Mouse (Mus musculus): ENCODE measurements around the gene Ctnnbl1.

Ctnnbl1 gene

GRCm38 (mm10) chr2:157819401-157819800 lies 82.2 kb downstream of the Ctnnbl1 start:
- DNase-seq (ENCODE audit: extremely low spot score), result no peak

- no peak for DNase-seq (ENCODE audit: extremely low spot score)
These were observed 84.1 kb downstream of the Ctnnbl1 start for GRCm38 (mm10) chr2:157821259-157821658.

- DNase-seq (ENCODE audit: extremely low spot score), result no peak
These were observed 86.3 kb downstream of the Ctnnbl1 start for GRCm38 (mm10) chr2:157823456-157823855.

GRCm38 (mm10) chr2:157824249-157824648 lies 87.0 kb downstream of the Ctnnbl1 start:
- no peak for DNase-seq (ENCODE audit: extremely low spot score)

- no peak for DNase-seq (ENCODE audit: extremely low spot score)
These were observed 92.9 kb downstream of the Ctnnbl1 start for GRCm38 (mm10) chr2:157830101-157830500.

GRCm38 (mm10) chr2:157830620-157831354 lies 93.6 kb downstream of the Ctnnbl1 start:
- DNase-seq (ENCODE audit: extremely low spot score), result no peak

GRCm38 (mm10) chr2:157837050-157837449 lies 99.8 kb downstream of the Ctnnbl1 start:
- DNase-seq (ENCODE audit: extremely low spot score), result no peak

GRCm38 (mm10) chr2:157838206-157838923 lies 101.2 kb downstream of the Ctnnbl1 start:
- DNase-seq (ENCODE audit: extremely low spot score), result no peak

GRCm38 (mm10) chr2:157840641-157841078 lies 103.5 kb downstream of the Ctnnbl1 start:
- no peak for DNase-seq (ENCODE audit: extremely low spot score)

- DNase-seq (ENCODE audit: extremely low spot score), result no peak
These were observed 103.9 kb downstream of the Ctnnbl1 start for GRCm38 (mm10) chr2:157841121-157841520.

GRCm38 (mm10) chr2:157844746-157845145 lies 107.5 kb downstream of the Ctnnbl1 start:
- DNase-seq (ENCODE audit: extremely low spot score), result no peak

GRCm38 (mm10) chr2:157845831-157846230 lies 108.6 kb downstream of the Ctnnbl1 start:
- no peak for DNase-seq (ENCODE audit: extremely low spot score)

- no peak for DNase-seq (ENCODE audit: extremely low spot score)
These were observed 115.9 kb downstream of the Ctnnbl1 start for GRCm38 (mm10) chr2:157853135-157853534.

GRCm38 (mm10) chr2:157855814-157856213 lies 118.6 kb downstream of the Ctnnbl1 start:
- no peak for DNase-seq (ENCODE audit: extremely low spot score)

GRCm38 (mm10) chr2:157857496-157857895 lies 120.3 kb downstream of the Ctnnbl1 start:
- no peak for DNase-seq (ENCODE audit: extremely low spot score)

- DNase-seq (ENCODE audit: extremely low spot score), result no peak
These were observed 121.1 kb downstream of the Ctnnbl1 start for GRCm38 (mm10) chr2:157858317-157858716.

- DNase-seq (ENCODE audit: extremely low spot score), result no peak
These were observed 122.0 kb downstream of the Ctnnbl1 start for GRCm38 (mm10) chr2:157859046-157859701.

- no peak for DNase-seq (ENCODE audit: extremely low spot score)
These were observed 124.2 kb downstream of the Ctnnbl1 start for GRCm38 (mm10) chr2:157861273-157861944.

GRCm38 (mm10) chr2:157862306-157862705 lies 125.1 kb downstream of the Ctnnbl1 start:
- DNase-seq (ENCODE audit: extremely low spot score), result no peak

- no peak for DNase-seq (ENCODE audit: extremely low spot score)
These were observed 129.9 kb downstream of the Ctnnbl1 start for GRCm38 (mm10) chr2:157867126-157867525.

GRCm38 (mm10) chr2:157870247-157870646 lies 133.0 kb downstream of the Ctnnbl1 start:
- no peak for DNase-seq (ENCODE audit: extremely low spot score)

- DNase-seq (ENCODE audit: extremely low spot score), result no peak
These were observed 136.0 kb downstream of the Ctnnbl1 start for GRCm38 (mm10) chr2:157873223-157873622.

Data from embryo, embryonic 9.5 days (tissue).